Mouse (Mus musculus) left cerebral cortex, postnatal 10 days (tissue): ENCODE measurements at regions not wholly inside any gene's neighbourhood (a gene's known extent, or its start where the extent isn't known, plus 50 kb on each side); places are given as distances from the start of the nearest gene placed in this dataset.

Experiments
- DNase-seq, 2 experiments: peaks; one replicate each; pipeline ENCODE4 v3.0.0; 2021 to 2022; ENCODE audit warnings: low spot score in 2 of 2, mixed read lengths in 1 of 2; ENCODE audit errors: extremely low spot score in 1 of 2
- intact Hi-C: fragments of 180-260 bp; cut with DNase I; formaldehyde crosslinking; loops from one replicate; pipeline ENCODE4 v1.15.1; 2025

DNA sequence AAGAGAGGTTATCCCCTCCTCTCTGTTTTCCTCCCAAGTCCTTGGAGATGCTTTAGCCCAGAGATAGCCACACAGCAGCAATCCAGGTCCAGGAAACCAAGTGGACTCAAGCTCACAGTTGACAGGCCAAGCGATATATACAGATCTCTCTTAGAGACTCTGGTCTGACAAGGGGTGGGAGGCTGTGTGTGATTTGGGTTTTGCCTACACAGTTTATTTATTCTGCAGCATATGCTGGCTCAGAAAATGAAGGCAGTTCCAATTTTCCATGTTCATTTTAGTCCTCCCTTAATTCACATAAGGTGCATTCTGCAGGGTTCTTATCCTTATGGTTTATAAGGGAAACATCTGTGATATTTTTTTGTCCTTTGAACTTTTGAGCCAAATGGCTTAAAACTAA, 595.0 kb upstream of the Apob start:
- intact Hi-C loops, result no loop called here

DNA sequence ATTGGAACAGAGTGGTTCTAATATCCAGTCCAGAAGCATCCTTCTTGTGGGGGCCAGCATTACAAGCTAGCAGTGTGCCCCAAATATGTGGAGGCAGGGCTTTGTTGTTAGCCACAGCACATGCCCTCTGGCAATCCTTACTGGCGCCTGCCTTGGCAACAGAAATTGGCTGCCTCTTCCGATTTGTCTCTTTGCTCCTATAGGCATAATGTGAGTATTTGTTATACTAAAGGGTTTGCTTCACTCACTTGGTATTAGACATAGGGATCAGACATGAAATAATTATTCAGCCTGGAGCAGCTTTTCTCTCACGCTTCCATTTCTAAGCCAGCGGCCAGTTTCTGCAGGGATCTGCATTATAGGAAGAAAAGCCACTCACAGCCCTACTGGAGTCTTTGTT, 573.6 kb upstream of the Apob start:
- intact Hi-C loops, result no loop called here
- DNase-seq, result no peak

More for the DNA sequence above, 595.0 kb upstream of the Apob start:
- DNase-seq, result no peak

DNA sequence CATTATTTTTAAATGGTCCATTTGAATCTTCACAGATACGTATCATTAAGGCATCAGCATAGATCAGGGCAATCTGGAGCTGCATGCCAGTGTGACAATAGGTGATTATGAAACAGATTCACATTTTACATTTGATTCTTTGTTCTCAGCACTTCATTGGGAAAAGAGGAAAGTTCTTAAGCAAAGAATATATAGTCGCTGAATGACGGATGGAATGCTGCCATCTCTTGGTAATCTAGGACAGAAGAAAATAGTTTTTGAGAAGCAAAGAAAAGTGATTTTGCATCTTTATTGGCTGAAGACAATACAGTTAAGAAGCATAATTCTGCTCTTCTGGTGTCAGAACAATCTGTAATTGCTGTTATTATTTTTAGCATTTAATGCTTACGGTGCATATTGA, 565.6 kb upstream of the Apob start:
- DNase-seq, result peak in 1 of 2 experiments; percentile 10

DNA sequence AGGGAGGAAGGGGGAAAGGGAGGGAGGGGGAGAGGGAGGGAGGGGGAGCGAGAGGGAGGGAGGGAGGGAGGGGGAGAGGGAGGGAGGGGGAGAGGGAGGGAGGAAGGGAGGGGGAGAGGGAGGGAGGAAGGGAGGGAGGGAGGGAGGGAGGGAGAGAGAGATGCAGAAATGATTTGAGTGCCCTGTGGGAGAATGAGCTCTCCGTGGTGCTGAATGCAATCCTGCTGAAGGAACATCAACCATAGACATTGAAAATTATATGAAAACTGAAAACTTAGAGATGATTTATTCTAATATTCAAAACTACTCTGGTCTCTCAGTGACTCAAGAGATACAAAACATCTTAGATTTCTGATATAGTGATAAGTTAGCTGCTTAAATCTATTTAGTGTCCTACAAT, 557.2 kb upstream of the Apob start:
- intact Hi-C loops, result no loop called here

More for the DNA sequence above, 565.6 kb upstream of the Apob start:
- intact Hi-C loops, result no loop called here

DNA sequence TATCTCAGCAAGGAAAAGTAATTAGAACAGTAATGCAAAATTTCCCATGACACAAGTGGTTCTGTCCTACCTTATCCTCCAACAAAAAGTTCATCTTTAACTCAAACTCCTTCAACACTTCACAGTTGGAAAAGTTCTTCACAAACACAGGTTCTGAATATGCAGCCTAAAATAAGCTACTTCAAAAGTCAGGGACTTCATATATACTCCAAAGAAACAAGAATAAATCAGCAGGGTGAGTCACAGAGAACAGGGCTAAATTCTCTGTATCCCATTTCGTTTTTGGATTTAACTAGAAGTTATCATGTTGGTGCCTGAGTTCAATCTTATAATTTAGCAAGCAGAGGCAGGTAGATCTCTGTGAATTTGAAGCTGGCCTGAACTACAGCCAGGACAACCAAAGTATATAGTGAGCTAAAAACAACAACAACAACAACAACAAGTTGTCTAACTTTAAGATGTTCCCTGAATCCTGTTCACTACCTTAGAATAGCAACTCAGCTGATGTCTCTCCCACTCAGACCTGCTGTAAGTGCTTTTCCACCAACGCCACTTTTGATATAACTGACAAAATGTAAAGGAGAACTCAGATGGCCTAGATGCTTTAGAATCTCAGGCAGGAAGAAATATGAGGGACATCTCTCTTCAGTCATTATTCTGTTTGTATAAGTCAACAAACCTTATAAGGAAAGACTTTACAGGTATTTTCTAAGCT, 555.5 kb upstream of the Apob start:
- DNase-seq, result no peak
- intact Hi-C loops, result no loop called here

More for the DNA sequence above, 557.2 kb upstream of the Apob start:
- DNase-seq, result no peak

DNA sequence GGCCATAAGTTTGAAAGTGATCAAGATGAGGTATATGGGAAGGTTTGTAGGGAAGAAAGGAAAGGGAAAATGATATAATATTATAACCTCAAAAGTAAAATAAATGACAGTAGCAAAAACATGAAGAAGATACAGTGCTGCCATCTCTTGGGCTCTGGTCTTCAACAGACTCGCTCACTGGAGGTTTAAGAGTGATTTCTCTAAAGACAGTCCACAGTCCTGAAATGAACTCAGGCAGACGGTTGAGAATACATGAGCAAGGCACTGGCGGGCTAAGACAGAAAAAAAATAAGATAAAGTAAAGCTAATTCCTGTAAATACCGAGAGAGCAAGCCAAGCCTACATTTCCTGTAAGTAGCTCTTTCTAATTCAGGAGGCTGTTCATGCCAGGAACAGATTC, 546.5 kb upstream of the Apob start:
- peak in 1 of 2 experiments; percentile 29 for DNase-seq
- intact Hi-C loops, result no loop called here

DNA sequence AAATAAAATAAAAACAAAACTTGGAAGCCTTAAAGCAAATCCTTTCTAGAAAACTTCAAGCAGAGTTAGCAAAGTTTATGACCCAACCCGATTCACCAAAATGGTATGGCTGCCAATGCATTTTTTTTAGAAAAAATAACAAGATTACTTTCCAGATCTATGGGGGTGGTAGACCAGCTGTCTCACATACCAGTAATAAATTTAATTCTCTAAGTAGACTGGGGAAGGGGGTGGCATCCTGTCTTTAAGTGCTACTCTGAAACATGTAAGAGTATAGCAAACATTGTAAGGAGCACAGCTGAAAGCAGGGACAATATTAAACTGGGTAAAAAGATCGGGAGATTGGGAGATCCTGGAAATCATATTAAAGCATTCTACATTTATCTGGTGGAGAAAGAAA, 532.2 kb upstream of the Apob start:
- intact Hi-C loops, result no loop called here
- DNase-seq, result no peak

DNA sequence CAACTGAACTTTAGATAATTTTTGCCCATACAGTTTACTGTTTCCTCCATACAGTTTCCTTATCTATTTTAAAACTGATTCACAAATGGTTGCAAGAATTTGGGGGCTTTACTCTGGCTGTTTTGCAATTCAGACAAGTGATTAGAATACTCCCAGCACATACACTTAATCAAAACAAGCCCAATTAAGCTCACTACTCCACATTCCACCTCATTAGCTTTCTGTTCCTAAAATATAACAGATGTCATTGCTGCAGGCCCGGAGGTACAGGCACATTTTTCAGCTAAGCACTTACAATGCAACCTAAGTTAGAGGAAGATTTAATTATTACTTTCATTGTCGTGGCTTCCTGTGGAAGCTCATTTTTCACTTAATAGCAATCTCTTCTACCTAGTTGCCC, 526.9 kb upstream of the Apob start:
- intact Hi-C loops, result no loop called here
- DNase-seq, result no peak

GRCm38 (mm10) chr12:7457036-7457435, 520.4 kb upstream of the Apob start:
- no peak for DNase-seq
- intact Hi-C loops, result no loop called here

DNA sequence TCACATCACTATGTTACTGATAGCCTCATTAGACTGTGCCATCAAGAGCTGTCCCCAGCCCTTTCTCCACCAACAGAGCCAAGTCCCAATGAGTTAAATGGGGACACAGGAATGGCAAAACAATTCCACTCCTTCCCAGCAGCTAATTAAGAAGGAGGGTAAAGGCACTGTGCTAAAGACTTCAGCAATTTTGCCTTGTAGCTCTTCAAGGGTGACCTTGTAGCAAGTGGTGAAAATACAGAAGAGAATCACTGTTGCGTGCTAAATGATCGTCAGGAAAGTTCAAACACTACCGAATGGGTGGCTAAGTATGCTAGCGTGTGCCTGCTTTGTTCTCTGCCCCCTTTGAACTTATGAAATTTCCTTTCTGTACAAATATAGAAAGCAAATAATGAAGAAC, 519.9 kb upstream of the Apob start:
- intact Hi-C loops, result no loop called here

DNA sequence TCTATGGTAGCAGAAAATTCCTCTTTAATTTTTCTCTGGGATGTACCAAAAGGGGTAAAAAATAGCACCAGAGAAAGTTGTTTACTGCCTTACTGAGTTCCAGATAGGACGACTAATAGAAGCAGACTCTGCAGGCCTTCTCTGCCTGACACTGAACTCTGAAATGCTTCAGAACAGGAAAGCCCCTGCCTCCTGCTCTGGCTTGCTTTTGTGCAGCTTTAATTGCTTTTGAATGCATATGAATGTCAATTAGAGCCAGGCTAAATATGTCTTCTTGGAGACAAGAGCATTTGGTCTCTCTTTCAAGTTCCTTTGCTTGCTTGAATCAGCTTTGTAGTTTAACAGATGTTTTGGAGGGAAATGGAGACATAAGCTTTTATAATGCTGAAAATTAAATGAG, 512.5 kb upstream of the Apob start:
- intact Hi-C loops, result no loop called here

More for the DNA sequence above, 519.9 kb upstream of the Apob start:
- DNase-seq, result no peak

GRCm38 (mm10) chr12:7512579-7513248, 464.7 kb upstream of the Apob start:
- intact Hi-C loops, result no loop called here
- DNase-seq, result no peak

More for the DNA sequence above, 512.5 kb upstream of the Apob start:
- DNase-seq, result no peak

GRCm38 (mm10) chr12:7537389-7537788, 440.1 kb upstream of the Apob start:
- no peak for DNase-seq
- intact Hi-C loops, result no loop called here

DNA sequence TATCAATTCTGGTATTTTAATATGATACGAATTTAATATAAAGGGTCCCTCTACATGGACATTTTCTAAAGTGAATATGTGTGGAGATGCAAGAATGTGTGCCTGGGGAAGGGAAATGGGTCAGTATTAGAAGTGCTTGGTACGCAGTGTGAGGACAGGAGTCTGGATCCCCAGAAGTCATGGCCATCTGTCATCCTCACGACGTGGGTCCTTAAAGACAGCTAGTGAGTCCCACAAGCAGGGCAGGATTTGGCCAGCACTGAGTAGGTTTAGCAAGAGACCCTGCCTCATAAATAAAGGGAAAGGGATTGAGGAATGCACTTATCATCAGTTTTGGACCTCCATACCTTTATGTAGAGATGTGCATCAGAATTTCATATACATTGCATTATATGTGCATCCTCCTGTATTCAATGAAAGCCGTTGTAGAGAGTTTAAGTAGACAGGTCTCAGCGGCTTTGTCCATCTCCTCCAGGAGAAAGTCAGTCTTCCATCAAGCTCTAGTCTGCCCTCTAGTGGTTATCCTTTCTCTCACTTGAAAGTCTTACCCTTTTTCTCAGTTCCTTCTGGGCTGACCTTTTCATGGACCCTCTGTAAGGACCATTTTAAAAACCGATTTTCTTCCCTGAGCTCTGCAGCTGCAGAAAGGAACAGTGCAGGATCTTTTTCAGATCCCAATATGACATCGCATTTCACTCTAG, 434.0 kb upstream of the Apob start:
- intact Hi-C loops, result no loop called here
- DNase-seq, result peak in 1 of 2 experiments; percentile 31

- intact Hi-C loops, result no loop called here
- DNase-seq, result no peak
Observed at GRCm38 (mm10) chr12:7548759-7549158, 428.7 kb upstream of the Apob start.

DNA sequence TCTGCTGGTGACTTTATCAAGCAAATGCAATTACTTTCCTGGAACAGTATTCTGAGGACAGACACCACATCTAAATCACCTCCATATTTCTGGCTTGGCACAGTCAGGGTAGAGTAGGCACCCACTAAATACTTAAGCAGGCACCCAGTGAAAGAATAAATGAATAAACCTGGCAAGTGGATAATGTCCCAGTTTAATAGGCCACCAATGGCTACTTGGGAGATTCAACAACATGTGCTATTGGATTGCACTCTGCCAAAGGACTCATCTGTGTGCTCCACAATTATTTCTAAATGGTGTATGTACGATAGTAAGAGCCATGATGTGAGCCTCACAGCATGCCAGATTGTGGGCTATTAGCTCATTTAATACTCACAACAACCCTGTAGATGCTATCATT, 417.2 kb upstream of the Apob start:
- DNase-seq, result no peak
- intact Hi-C loops, result no loop called here

GRCm38 (mm10) chr12:7576081-7576480, 401.4 kb upstream of the Apob start:
- intact Hi-C loops, result no loop called here
- no peak for DNase-seq

DNA sequence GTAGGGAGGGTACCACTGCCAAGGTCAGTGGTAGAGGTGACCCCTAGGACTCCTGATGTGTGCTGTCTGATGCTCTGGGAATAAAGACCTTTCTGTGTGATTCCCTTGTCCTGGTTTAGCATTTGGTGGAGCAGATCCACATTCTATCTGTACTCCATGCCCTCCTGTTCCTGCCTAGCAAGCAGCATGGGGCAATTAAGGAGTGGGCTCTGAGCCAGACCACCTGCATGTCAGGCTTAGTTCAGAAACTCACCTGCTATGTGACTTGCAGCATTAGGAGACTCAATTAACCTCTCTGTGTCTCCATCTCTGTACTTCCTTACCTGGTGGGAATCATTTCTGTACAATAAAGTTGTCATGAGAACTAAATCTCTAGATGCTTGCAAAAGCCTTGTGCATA, 389.9 kb upstream of the Apob start:
- intact Hi-C loops, result no loop called here
- no peak for DNase-seq

GRCm38 (mm10) chr12:7611272-7612092, 366.0 kb upstream of the Apob start:
- intact Hi-C loops, result no loop called here
- DNase-seq, result no peak
